Mouse (Mus musculus): Measurements from ENCODE around the gene Nckipsd.

- no peak for TF ChIP-seq GATA1 (IDR thresholded peaks at IDR 0.05; ENCODE audit: borderline replicate concordance, low read length)
- no peak for TF ChIP-seq FLI1 (IDR thresholded peaks at IDR 0.05; ENCODE audit: low read length)
Measured at GRCm38 (mm10) chr9:108792730-108793129, 15.4 kb upstream of the Nckipsd start.

All from megakaryocyte, embryonic 14.5 days (primary cell).